Mouse (Mus musculus) heart, adult 2 months (tissue): Measurements from ENCODE around the gene 4933427D14Rik. TPM values are rescaled to one million over a fixed set of nuclear protein-coding genes. Genes with fewer than 3 reads are reported as not detected.

ENCODE experiments used
- DNase-seq, 2 experiments: peaks; one replicate each; pipeline ENCODE4 v3.0.0; 2021
- H3K27ac ChIP-seq: fragments of 200-600 bp; 2 replicates; pipeline ENCODE4 v1.8.1; 2022
- H3K27me3 ChIP-seq: fragments of 200-500 bp; 2 replicates; pipeline ENCODE4 v1.6.1; 2012; ENCODE audit warnings: mild to moderate bottlenecking, low read length, inconsistent platforms, mixed read lengths; ENCODE audit not compliant: control insufficient read depth, insufficient read depth
- H3K36me3 ChIP-seq: fragments of 200-500 bp; 2 replicates; pipeline ENCODE4 v1.6.1; 2012; ENCODE audit warnings: low read length, inconsistent platforms; ENCODE audit not compliant: control insufficient read depth, insufficient read depth
- H3K4me1 ChIP-seq: fragments of 200-500 bp; 2 replicates; pipeline ENCODE4 v1.6.1; 2011; ENCODE audit warnings: low read length; ENCODE audit not compliant: control insufficient read depth, insufficient read depth
- H3K4me3 ChIP-seq: fragments of 200-600 bp; 2 replicates; pipeline ENCODE4 v1.8.1; 2022
- H3K79me2 ChIP-seq: fragments of 200-500 bp; replicated peaks from 2 replicates; pipeline ENCODE4 v1.6.1; 2012; ENCODE audit warnings: mild to moderate bottlenecking, inconsistent platforms, low read length, moderate library complexity, mixed read lengths; ENCODE audit not compliant: control insufficient read depth, insufficient read depth
- H3K9ac ChIP-seq: fragments of 200-500 bp; 2 replicates; pipeline ENCODE4 v1.6.1; 2012; ENCODE audit warnings: low read depth, mild to moderate bottlenecking, control low read depth, inconsistent platforms, low read length, mixed read lengths
- CTCF ChIP-seq: fragments of 200-600 bp; IDR thresholded peaks from 2 replicates; pipeline ENCODE4 v1.8.1; 2022; ENCODE audit warnings: antibody characterized with exemption, mild to moderate bottlenecking, moderate library complexity
- EP300 ChIP-seq: fragments of 200-500 bp; IDR thresholded peaks from 2 replicates; pipeline ENCODE4 v1.6.1; 2011; ENCODE audit warnings: low read depth, low read length, control low read depth; ENCODE audit not compliant: insufficient read depth
- POLR2A ChIP-seq: fragments of 200-500 bp; IDR thresholded peaks from 2 replicates; pipeline ENCODE4 v1.6.1; 2011; ENCODE audit warnings: mild to moderate bottlenecking, low read depth, low read length, control low read depth; ENCODE audit not compliant: insufficient read depth
- WGBS: fragments of 180-500 bp; shearing (Covaris S2); methylation state at CpG from one replicate; pipeline ENCODE4 v1.1.7; 2018; 5-methylcytosine and 5-hydroxymethylcytosine counted together
- intact Hi-C: fragments of 180-260 bp; cut with DNase I; formaldehyde crosslinking; loops from one replicate; pipeline ENCODE4 v1.15.1; 2025
- polyA plus RNA-seq: library from polyadenylated mRNA; depleted of rRNA; stranded (reverse); fragments of >200 nt; gene quantifications from 2 replicates; pipeline ENCODE4 v1.2.3, GENCODE M21; 2012
- total RNA-seq, 2 experiments: library from RNA; stranded (reverse); gene quantifications; 2 replicates each; pipeline ENCODE4 v1.2.3; 2021

4933427D14Rik gene
- total and polyA plus RNA-seq, 3 experiments = 2.0 to 2.3 (median 2.0) TPM

- TF ChIP-seq CTCF (no peak), EP300 (no peak), POLR2A (no peak)
- no peak for DNase-seq
- no peaks in the 10 kb centered on the region for H3K4me1 ChIP-seq
- no peak overlapping the region for H3K27ac ChIP-seq
- 86% methylated on average over 4 of the region's 4 CpGs for WGBS
- no peaks in the 10 kb centered on the region for H3K79me2 ChIP-seq
- H3K4me3 ChIP-seq = no peak overlapping the region
- intact Hi-C loops = no loop called here
- no peaks in the 10 kb centered on the region for H3K36me3 ChIP-seq
- no peaks in the 10 kb centered on the region for H3K27me3 ChIP-seq
- H3K9ac ChIP-seq = no peak overlapping the region
Measured at GRCm38 (mm10) chr11:72155981-72156428, 51.3 kb downstream of the 4933427D14Rik start.

GRCm38 (mm10) chr11:72155186-72155980 lies 51.9 kb downstream of the 4933427D14Rik start:
- Histone ChIP-seq H3K36me3 (no peaks in the 10 kb centered on the region), H3K79me2 (no peaks in the 10 kb centered on the region), H3K4me1 (no peaks in the 10 kb centered on the region), H3K27ac (no peak overlapping the region), H3K9ac (no peak overlapping the region), H3K27me3 (no peaks in the 10 kb centered on the region), H3K4me3 (no peak overlapping the region)
- DNase-seq = no peak
- intact Hi-C loops = no loop called here
- WGBS = 86% methylated on average over 11 of the region's 11 CpGs
- TF ChIP-seq EP300 (no peak), CTCF (no peak), POLR2A (no peak)

GRCm38 (mm10) chr11:72153122-72153862 lies 54.0 kb downstream of the 4933427D14Rik start:
- Histone ChIP-seq H3K4me3 (no peak overlapping the region), H3K27me3 (no peaks in the 10 kb centered on the region), H3K27ac (no peak overlapping the region), H3K79me2 (no peaks in the 10 kb centered on the region), H3K4me1 (no peaks in the 10 kb centered on the region), H3K9ac (no peak overlapping the region), H3K36me3 (no peaks in the 10 kb centered on the region)
- intact Hi-C loops = no loop called here
- no peak for TF ChIP-seq CTCF
- no peak for TF ChIP-seq EP300
- 90% methylated on average over 12 of the region's 12 CpGs for WGBS
- no peak for DNase-seq

GRCm38 (mm10) chr11:72151120-72151519 lies 56.1 kb downstream of the 4933427D14Rik start:
- intact Hi-C loops = no loop called here
- WGBS = 65% methylated on average over 2 of the region's 2 CpGs
- H3K27me3 ChIP-seq = no peaks in the 10 kb centered on the region
- H3K4me3 ChIP-seq = no peak overlapping the region
- H3K9ac ChIP-seq = no peak overlapping the region
- H3K4me1 ChIP-seq = no peaks in the 10 kb centered on the region
- H3K79me2 ChIP-seq = no peaks in the 10 kb centered on the region
- DNase-seq = no peak
- H3K27ac ChIP-seq = no peak overlapping the region
- TF ChIP-seq CTCF (no peak), POLR2A (no peak), EP300 (no peak)
- no peaks in the 10 kb centered on the region for H3K36me3 ChIP-seq

GRCm38 (mm10) chr11:72147910-72148309 lies 59.3 kb downstream of the 4933427D14Rik start:
- H3K27ac ChIP-seq = no peak overlapping the region
- intact Hi-C loops = no loop called here
- no peaks in the 10 kb centered on the region for H3K4me1 ChIP-seq

GRCm38 (mm10) chr11:72145877-72146248 lies 61.4 kb downstream of the 4933427D14Rik start:
- no peak overlapping the region for H3K9ac ChIP-seq
- no peaks in the 10 kb centered on the region for H3K4me1 ChIP-seq
- TF ChIP-seq CTCF = no peak
- no peak for TF ChIP-seq EP300
- no peak for TF ChIP-seq POLR2A
- WGBS = 94% methylated on average over 1 of the region's 1 CpGs
- intact Hi-C loops = loop anchor here (1.0 kb wide), 1 partner anchor 94 kb away; no protein-coding TSS in a partner anchor
- no peaks in the 10 kb centered on the region for H3K36me3 ChIP-seq
- no peaks in the 10 kb centered on the region for H3K79me2 ChIP-seq
- H3K27me3 ChIP-seq = no peaks in the 10 kb centered on the region
- no peak for DNase-seq
- H3K27ac ChIP-seq = no peak overlapping the region
- no peak overlapping the region for H3K4me3 ChIP-seq

More at GRCm38 (mm10) chr11:72147910-72148309, 59.3 kb downstream of the 4933427D14Rik start:
- Histone ChIP-seq H3K27me3 (no peaks in the 10 kb centered on the region), H3K9ac (no peak overlapping the region), H3K4me3 (no peak overlapping the region), H3K79me2 (no peaks in the 10 kb centered on the region), H3K36me3 (no peaks in the 10 kb centered on the region)
- 55% methylated on average over 3 of the region's 3 CpGs for WGBS
- TF ChIP-seq POLR2A (no peak), EP300 (no peak), CTCF (no peak)
- no peak for DNase-seq
